ENCODE assay signal across 8 mouse cellular contexts in the genomic region with DNA sequence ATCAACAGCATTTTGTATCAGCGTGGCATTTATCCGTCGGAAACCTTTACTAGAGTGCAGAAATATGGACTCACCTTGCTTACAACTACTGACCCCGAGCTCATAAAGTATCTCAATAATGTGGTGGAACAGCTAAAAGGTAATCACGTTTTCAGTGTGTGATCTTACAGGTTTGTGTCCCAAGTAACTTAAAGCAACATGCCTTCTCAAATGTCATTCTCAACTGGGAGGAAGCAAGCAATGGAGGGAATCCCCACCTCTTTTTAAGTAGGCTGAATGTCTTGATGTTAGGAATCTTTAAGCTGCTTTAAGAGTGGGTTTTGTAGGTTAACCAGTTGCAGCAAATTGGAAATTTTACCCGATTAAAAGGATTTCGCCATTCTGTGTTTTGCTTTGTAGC. TPM values are rescaled to one million over a fixed set of nuclear protein-coding genes. Genes with fewer than 3 reads are reported as not detected.
A peak's percentile ranks its signal among the peaks of the same experiment; 100 is the strongest.
DNase-seq lines count a peak whose midpoint lies in the region; ATAC-seq and TF ChIP-seq lines count a peak whose summit lies in the region.

No protein-coding gene starts in this region.

- H3K9me3 ChIP-seq in heart, embryonic 11.5 days (replicated peaks; ENCODE audit: control insufficient read depth, low read length): no peaks in the 10 kb centered on the region
- no peaks in the 10 kb centered on the region for H3K9me3 ChIP-seq in E14TG2a.4 (ENCODE audit: low read length)
- no peaks in the 10 kb centered on the region for H3K9me3 ChIP-seq in forebrain, embryonic 16.5 days (ENCODE audit: control insufficient read depth, low read length)
- no peaks in the 10 kb centered on the region for H3K9me3 ChIP-seq in midbrain, embryonic 10.5 days (replicated peaks)

- peak overlapping the region; percentile 82 for H3K4me3 ChIP-seq in heart, embryonic 11.5 days (ENCODE audit: low read depth, low read length)
- peak overlapping the region; percentile 94 for H3K4me3 ChIP-seq in E14TG2a.4 (replicated peaks; ENCODE audit: low read length)
- peak overlapping the region; percentile 86 for H3K4me3 ChIP-seq in forebrain, embryonic 16.5 days (replicated peaks; ENCODE audit: low read length)
- peak overlapping the region; percentile 85 for H3K4me3 ChIP-seq in midbrain, embryonic 10.5 days

- no peak for ATAC-seq in heart, embryonic 11.5 days (replicated peaks; ENCODE audit: insufficient number of reproducible peaks, low FRiP score, low TSS enrichment)
- no peak for ATAC-seq in forebrain, embryonic 16.5 days

- H3K27ac ChIP-seq in heart, embryonic 11.5 days (ENCODE audit: low read depth, low read length): peak overlapping the region; percentile 89; the same call in 1 of the 2 replicates
- no peak overlapping the region for H3K27ac ChIP-seq in forebrain, embryonic 16.5 days (ENCODE audit: low read length)
- H3K27ac ChIP-seq in midbrain, embryonic 10.5 days (replicated peaks): peak overlapping the region; percentile 94

- peak overlapping the region; percentile 85 for H3K9ac ChIP-seq in heart, embryonic 11.5 days (ENCODE audit: low read depth, low read length)
- H3K9ac ChIP-seq in forebrain, embryonic 16.5 days (replicated peaks; ENCODE audit: low read depth, low read length): peak overlapping the region; percentile 74

- no peak for TF ChIP-seq CTCF in E14TG2a.4 (conservative IDR thresholded peaks at IDR 0.05; ENCODE audit: low read length)

- no peak for DNase-seq in heart, postnatal 10 days
- DNase-seq in midbrain, embryonic 10.5 days (ENCODE audit: low spot score): no peak
- no peak for DNase-seq in Muller cell, postnatal 12 days (ENCODE audit: inconsistent ontology term)
- no peak for DNase-seq in layer of hippocampus, adult 9-11 months
- DNase-seq in frontal cortex, postnatal 10 days (ENCODE audit: low spot score in 2 of 2): no peak

- no peaks in the 10 kb centered on the region for H3K27me3 ChIP-seq in heart, embryonic 11.5 days (ENCODE audit: control insufficient read depth, insufficient read depth, low read length)
- no peaks in the 10 kb centered on the region for H3K27me3 ChIP-seq in E14TG2a.4 (ENCODE audit: insufficient read depth, low read length)
- no peaks in the 10 kb centered on the region for H3K27me3 ChIP-seq in forebrain, embryonic 16.5 days (replicated peaks; ENCODE audit: control insufficient read depth, insufficient read depth, low read length)
- no peaks in the 10 kb centered on the region for H3K27me3 ChIP-seq in midbrain, embryonic 10.5 days (ENCODE audit: low read depth, poor library complexity, severe bottlenecking)

- H3K36me3 ChIP-seq in heart, embryonic 11.5 days (ENCODE audit: control insufficient read depth, insufficient read depth, low read length): peaks cover 1% of the 10 kb centered on the region
- H3K36me3 ChIP-seq in E14TG2a.4 (ENCODE audit: insufficient read depth, low read length): peaks cover 47% of the 10 kb centered on the region
- peaks cover 7% of the 10 kb centered on the region; the same call in 1 of the 2 replicates for H3K36me3 ChIP-seq in forebrain, embryonic 16.5 days (ENCODE audit: control insufficient read depth, insufficient read depth)
- peaks cover 39% of the 10 kb centered on the region for H3K36me3 ChIP-seq in midbrain, embryonic 10.5 days

- peaks cover 9% of the 10 kb centered on the region; the same call in 1 of the 2 replicates for H3K4me1 ChIP-seq in heart, embryonic 11.5 days (ENCODE audit: control insufficient read depth, insufficient read depth, low read length)
- H3K4me1 ChIP-seq in E14TG2a.4 (replicated peaks; ENCODE audit: low read depth, low read length): peaks cover 33% of the 10 kb centered on the region
- peaks cover 13% of the 10 kb centered on the region for H3K4me1 ChIP-seq in forebrain, embryonic 16.5 days (replicated peaks; ENCODE audit: control insufficient read depth, insufficient read depth, low read length)
- H3K4me1 ChIP-seq in midbrain, embryonic 10.5 days: peaks cover 20% of the 10 kb centered on the region

- 11% methylated on average over 7 of the region's 7 CpGs for WGBS in heart, embryonic 11.5 days (ENCODE audit: insufficient replicate concordance)
- 15% methylated on average over 7 of the region's 7 CpGs for WGBS in forebrain, embryonic 16.5 days
- 20% methylated on average over 7 of the region's 7 CpGs for WGBS in midbrain, embryonic 10.5 days

- H3K4me2 ChIP-seq in heart, embryonic 11.5 days: peak overlapping the region; percentile 76
- H3K4me2 ChIP-seq in forebrain, embryonic 16.5 days (ENCODE audit: low read length): peak overlapping the region; percentile 88

- intact Hi-C loops in heart, postnatal 10 days (cut with DNase I): loop anchor here (10.0 kb wide), 1 partner anchor 619 kb away; no protein-coding TSS in a partner anchor

RNA-seq across cellular contexts. Expression of a gene that starts 0.8 kb away (rescaled TPM):
- 84.5 and 85.1 TPM in 2 replicates for polyA plus RNA-seq in heart, embryonic 11.5 days (2014; fragmentation: Nextera tagmentation; extraction: Ambion mirVana)
- 10 to 100 TPM; 15.2 to 16.6 TPM for total RNA-seq in heart, postnatal 10 days (2021)
- 36.3 and 43.9 TPM in 2 replicates for polyA plus RNA-seq in forebrain, embryonic 16.5 days (2015; fragmentation: Nextera tagmentation; extraction: Ambion mirVana)
- polyA plus RNA-seq in midbrain, embryonic 10.5 days (2016; fragmentation: Nextera tagmentation; extraction: Ambion mirVana): 139 and 158 TPM in 2 replicates

RNA-seq across cellular contexts. Expression of a gene that starts 23.9 kb away (rescaled TPM):
- polyA plus RNA-seq in heart, embryonic 11.5 days (2014; fragmentation: Nextera tagmentation; extraction: Ambion mirVana): 0.07 TPM in 1 of 2 replicates, not detected in the other
- not detected for total RNA-seq in heart, postnatal 10 days (2021)
- polyA plus RNA-seq in forebrain, embryonic 16.5 days (2015; fragmentation: Nextera tagmentation; extraction: Ambion mirVana): 0.08 TPM in 1 of 2 replicates, not detected in the other
- polyA plus RNA-seq in midbrain, embryonic 10.5 days (2016; fragmentation: Nextera tagmentation; extraction: Ambion mirVana): 0.05 and 0.15 TPM in 2 replicates
